Mouse (Mus musculus): ENCODE data around the gene Washc4. TPM values are rescaled to one million over a fixed set of nuclear protein-coding genes. Genes with fewer than 3 reads are reported as not detected.
A peak's percentile ranks its signal among the peaks of the same experiment; 100 is the strongest.

Washc4 gene
- polyA plus RNA-seq, 1 experiment from 2014 or later = 36.6 TPM

GRCm38 (mm10) chr10:83605637-83606183 is 62.2 kb downstream of the Washc4 start:
- no peaks in the 10 kb centered on the region for H3K27me3 ChIP-seq
- H3K9ac ChIP-seq = no peak overlapping the region
- peaks cover 13% of the 10 kb centered on the region for H3K4me1 ChIP-seq (replicated peaks)
- WGBS = 24% methylated on average over 8 of the region's 8 CpGs
- H3K27ac ChIP-seq (replicated peaks) = no peak overlapping the region
- no peak overlapping the region for H3K4me2 ChIP-seq
- no peak overlapping the region for H3K4me3 ChIP-seq
- ATAC-seq (ENCODE audit: low read depth) = peak; percentile 55
- peaks cover 82% of the 10 kb centered on the region for H3K36me3 ChIP-seq
- H3K9me3 ChIP-seq = no peaks in the 10 kb centered on the region

- 98% methylated on average over 3 of the region's 3 CpGs for WGBS
- Histone ChIP-seq H3K4me1 (replicated peaks) (peaks cover 13% of the 10 kb centered on the region), H3K36me3 (peaks cover 82% of the 10 kb centered on the region), H3K4me3 (no peak overlapping the region), H3K9me3 (no peaks in the 10 kb centered on the region), H3K9ac (no peak overlapping the region), H3K4me2 (no peak overlapping the region), H3K27ac (replicated peaks) (no peak overlapping the region), H3K27me3 (no peaks in the 10 kb centered on the region)
- no peak for ATAC-seq (ENCODE audit: low read depth)
These were observed 63.6 kb downstream of the Washc4 start for GRCm38 (mm10) chr10:83607111-83607510.

GRCm38 (mm10) chr10:83608596-83608995 is 65.0 kb downstream of the Washc4 start:
- Histone ChIP-seq H3K4me1 (replicated peaks) (peaks cover 13% of the 10 kb centered on the region), H3K27ac (replicated peaks) (no peak overlapping the region), H3K9ac (no peak overlapping the region), H3K9me3 (no peaks in the 10 kb centered on the region), H3K4me3 (no peak overlapping the region), H3K36me3 (peaks cover 87% of the 10 kb centered on the region), H3K27me3 (no peaks in the 10 kb centered on the region), H3K4me2 (no peak overlapping the region)
- 73% methylated on average over 8 of the region's 8 CpGs for WGBS
- ATAC-seq (ENCODE audit: low read depth) = no peak

- H3K36me3 ChIP-seq = peaks cover 81% of the 10 kb centered on the region
- no peak overlapping the region for H3K9ac ChIP-seq
- H3K9me3 ChIP-seq = no peaks in the 10 kb centered on the region
- H3K27me3 ChIP-seq = no peaks in the 10 kb centered on the region
- WGBS = 97% methylated on average over 7 of the region's 7 CpGs
- H3K4me1 ChIP-seq (replicated peaks) = peaks cover 8% of the 10 kb centered on the region
- H3K27ac ChIP-seq (replicated peaks) = no peak overlapping the region
- no peak overlapping the region for H3K4me2 ChIP-seq
- no peak overlapping the region for H3K4me3 ChIP-seq
- ATAC-seq (ENCODE audit: low read depth) = no peak
These were observed 67.0 kb downstream of the Washc4 start for GRCm38 (mm10) chr10:83610518-83610917.

- Histone ChIP-seq H3K4me1 (replicated peaks) (no peaks in the 10 kb centered on the region), H3K9me3 (no peaks in the 10 kb centered on the region), H3K9ac (no peak overlapping the region), H3K27me3 (no peaks in the 10 kb centered on the region), H3K4me3 (no peak overlapping the region), H3K4me2 (no peak overlapping the region), H3K36me3 (peaks cover 78% of the 10 kb centered on the region), H3K27ac (replicated peaks) (no peak overlapping the region)
- ATAC-seq (ENCODE audit: low read depth) = no peak
- 98% methylated on average over 5 of the region's 5 CpGs for WGBS
These were observed 68.3 kb downstream of the Washc4 start for GRCm38 (mm10) chr10:83611863-83612262.

GRCm38 (mm10) chr10:83612648-83613215 is 69.2 kb downstream of the Washc4 start:
- WGBS = 91% methylated on average over 14 of the region's 14 CpGs
- Histone ChIP-seq H3K9me3 (no peaks in the 10 kb centered on the region), H3K4me2 (no peak overlapping the region), H3K4me1 (replicated peaks) (no peaks in the 10 kb centered on the region), H3K9ac (no peak overlapping the region), H3K27me3 (no peaks in the 10 kb centered on the region), H3K36me3 (peaks cover 74% of the 10 kb centered on the region), H3K4me3 (no peak overlapping the region), H3K27ac (replicated peaks) (no peak overlapping the region)
- ATAC-seq (ENCODE audit: low read depth) = no peak

GRCm38 (mm10) chr10:83617366-83617765 is 73.8 kb downstream of the Washc4 start:
- 55% methylated on average over 10 of the region's 10 CpGs for WGBS
- no peak overlapping the region for H3K4me2 ChIP-seq
- no peak overlapping the region for H3K9ac ChIP-seq
- no peaks in the 10 kb centered on the region for H3K27me3 ChIP-seq
- H3K4me1 ChIP-seq (replicated peaks) = 0 out of 2 replicates have a peak, but pooled peaks cover 13% of the 10 kb centered on the region
- H3K9me3 ChIP-seq = no peaks in the 10 kb centered on the region
- H3K27ac ChIP-seq (replicated peaks) = no peak overlapping the region
- H3K4me3 ChIP-seq = no peak overlapping the region
- peaks cover 55% of the 10 kb centered on the region for H3K36me3 ChIP-seq
- ATAC-seq (ENCODE audit: low read depth) = no peak

- no peak overlapping the region for H3K4me3 ChIP-seq
- peaks cover 41% of the 10 kb centered on the region for H3K36me3 ChIP-seq
- ATAC-seq (ENCODE audit: low read depth) = no peak
- 0 out of 2 replicates have a peak, but pooled peaks cover 13% of the 10 kb centered on the region for H3K4me1 ChIP-seq (replicated peaks)
- H3K27ac ChIP-seq (replicated peaks) = no peak overlapping the region; the same call in 1 of the 2 replicates
- no peaks in the 10 kb centered on the region for H3K27me3 ChIP-seq
- no peaks in the 10 kb centered on the region for H3K9me3 ChIP-seq
- H3K4me2 ChIP-seq = no peak overlapping the region
- H3K9ac ChIP-seq = no peak overlapping the region
- 82% methylated on average over 12 of the region's 12 CpGs for WGBS
These were observed 75.4 kb downstream of the Washc4 start for GRCm38 (mm10) chr10:83618819-83619440.

- Histone ChIP-seq H3K27me3 (no peaks in the 10 kb centered on the region), H3K9ac (no peak overlapping the region), H3K4me2 (no peak overlapping the region), H3K4me3 (no peak overlapping the region), H3K36me3 (peaks cover 48% of the 10 kb centered on the region), H3K9me3 (no peaks in the 10 kb centered on the region), H3K27ac (replicated peaks) (0 out of 2 replicates have a peak overlapping the region, but pooled peaks have one; percentile 7), H3K4me1 (replicated peaks) (0 out of 2 replicates have a peak, but pooled peaks cover 13% of the 10 kb centered on the region)
- 88% methylated on average over 24 of the region's 24 CpGs for WGBS
- peak; percentile 16; the same call in 1 of the 2 replicates for ATAC-seq (ENCODE audit: low read depth)
These were observed 77.0 kb downstream of the Washc4 start for GRCm38 (mm10) chr10:83620350-83621055.

GRCm38 (mm10) chr10:83624065-83624464 is 80.5 kb downstream of the Washc4 start:
- H3K9me3 ChIP-seq = no peaks in the 10 kb centered on the region
- H3K4me2 ChIP-seq = no peak overlapping the region
- H3K4me1 ChIP-seq (replicated peaks) = 0 out of 2 replicates have a peak, but pooled peaks cover 10% of the 10 kb centered on the region
- ATAC-seq (ENCODE audit: low read depth) = no peak
- H3K27ac ChIP-seq (replicated peaks) = no peak overlapping the region
- H3K36me3 ChIP-seq = peaks cover 57% of the 10 kb centered on the region
- H3K9ac ChIP-seq = no peak overlapping the region
- H3K4me3 ChIP-seq = no peak overlapping the region
- 86% methylated on average over 8 of the region's 8 CpGs for WGBS
- no peaks in the 10 kb centered on the region for H3K27me3 ChIP-seq

GRCm38 (mm10) chr10:83624841-83625240 is 81.3 kb downstream of the Washc4 start:
- Histone ChIP-seq H3K27ac (replicated peaks) (no peak overlapping the region), H3K36me3 (peaks cover 59% of the 10 kb centered on the region), H3K4me1 (replicated peaks) (0 out of 2 replicates have a peak, but pooled peaks cover 3% of the 10 kb centered on the region), H3K27me3 (no peaks in the 10 kb centered on the region), H3K4me2 (no peak overlapping the region), H3K9me3 (no peaks in the 10 kb centered on the region), H3K4me3 (no peak overlapping the region), H3K9ac (no peak overlapping the region)
- no peak for ATAC-seq (ENCODE audit: low read depth)
- WGBS = 95% methylated on average over 12 of the region's 12 CpGs

GRCm38 (mm10) chr10:83627113-83627687 is 83.6 kb downstream of the Washc4 start:
- H3K36me3 ChIP-seq = peaks cover 43% of the 10 kb centered on the region
- H3K9ac ChIP-seq = no peak overlapping the region
- no peaks in the 10 kb centered on the region for H3K27me3 ChIP-seq
- H3K9me3 ChIP-seq = no peaks in the 10 kb centered on the region
- peaks cover 1% of the 10 kb centered on the region; the same call in 1 of the 2 replicates for H3K4me1 ChIP-seq (replicated peaks)
- no peak overlapping the region for H3K4me3 ChIP-seq
- no peak for ATAC-seq (ENCODE audit: low read depth)
- 94% methylated on average over 9 of the region's 9 CpGs for WGBS
- H3K4me2 ChIP-seq = no peak overlapping the region
- no peak overlapping the region for H3K27ac ChIP-seq (replicated peaks)

All from neural tube, embryonic 13.5 days (tissue).